Mouse (Mus musculus): ENCODE results near the gene Gabarap. TPM values are rescaled to one million over a fixed set of nuclear protein-coding genes. Genes with fewer than 3 reads are reported as not detected.

Gabarap gene
- total RNA-seq, 2 experiments from 2014 or later = 214 to 394 TPM

- ATAC-seq (replicated peaks; ENCODE audit: low FRiP score, poor library complexity, severe bottlenecking) = no peak
These were observed 49.2 kb downstream of the Gabarap start for GRCm38 (mm10) chr11:70040184-70040583.

GRCm38 (mm10) chr11:70042309-70043085 lies 51.6 kb downstream of the Gabarap start:
- ATAC-seq (replicated peaks; ENCODE audit: low FRiP score, poor library complexity, severe bottlenecking) = no peak

- no peak for ATAC-seq (replicated peaks; ENCODE audit: low FRiP score, poor library complexity, severe bottlenecking)
These were observed 52.7 kb downstream of the Gabarap start for GRCm38 (mm10) chr11:70043665-70044064.

Other genes with a start within 250 kb of the Gabarap start
Only the 30 nearest of the 39 such genes appear.
- gene Chrnb1, start 195.2 kb upstream of the Gabarap start, total RNA-seq (2015; ENCODE audit: low replicate concordance) = 4.0 TPM in 1 of 2 replicates, not detected in the other
- 0.26 TPM in 1 of 2 replicates, not detected in the other for gene Chrnb1, start 195.2 kb upstream of the Gabarap start, total RNA-seq (2017; ENCODE audit: low replicate concordance)
- not detected in 2 replicates for gene Fgf11, start 189.3 kb upstream of the Gabarap start, total RNA-seq (2015; ENCODE audit: low replicate concordance)
- not detected in 2 replicates for gene Fgf11, start 189.3 kb upstream of the Gabarap start, total RNA-seq (2017; ENCODE audit: low replicate concordance)
- not detected in 2 replicates for gene Tmem102, start 185.5 kb upstream of the Gabarap start, total RNA-seq (2015; ENCODE audit: low replicate concordance)
- not detected in 2 replicates for gene Tmem102, start 185.5 kb upstream of the Gabarap start, total RNA-seq (2017; ENCODE audit: low replicate concordance)
- 0.42 TPM in 1 of 2 replicates, not detected in the other for gene Gm39566, start 175.8 kb upstream of the Gabarap start, total RNA-seq (2015; ENCODE audit: low replicate concordance)
- gene Gm39566, start 175.8 kb upstream of the Gabarap start, total RNA-seq (2017; ENCODE audit: low replicate concordance) = 0.14 TPM in 1 of 2 replicates, not detected in the other
- gene Spem2, start 172.7 kb upstream of the Gabarap start, total RNA-seq (2015; ENCODE audit: low replicate concordance) = not detected in 2 replicates
- not detected in 2 replicates for gene Spem2, start 172.7 kb upstream of the Gabarap start, total RNA-seq (2017; ENCODE audit: low replicate concordance)
- gene Spem1, start 169.0 kb upstream of the Gabarap start, total RNA-seq (2015; ENCODE audit: low replicate concordance) = not detected in 2 replicates
- gene Spem1, start 169.0 kb upstream of the Gabarap start, total RNA-seq (2017; ENCODE audit: low replicate concordance) = not detected in 2 replicates
- gene Nlgn2, start 153.4 kb upstream of the Gabarap start, total RNA-seq (2015; ENCODE audit: low replicate concordance) = 0.19 and 0.42 TPM in 2 replicates
- gene Nlgn2, start 153.4 kb upstream of the Gabarap start, total RNA-seq (2017; ENCODE audit: low replicate concordance) = 0.28 and 1.1 TPM in 2 replicates
- 142 and 218 TPM in 2 replicates for gene Tmem256, start 152.6 kb upstream of the Gabarap start, total RNA-seq (2015; ENCODE audit: low replicate concordance)
- 57.1 and 181 TPM in 2 replicates for gene Tmem256, start 152.6 kb upstream of the Gabarap start, total RNA-seq (2017; ENCODE audit: low replicate concordance)
- gene Plscr3, start 144.8 kb upstream of the Gabarap start, total RNA-seq (2015; ENCODE audit: low replicate concordance) = 12.5 and 17.6 TPM in 2 replicates
- 5.9 and 11.4 TPM in 2 replicates for gene Plscr3, start 144.8 kb upstream of the Gabarap start, total RNA-seq (2017; ENCODE audit: low replicate concordance)
- gene Tnk1, start 132.4 kb upstream of the Gabarap start, total RNA-seq (2015; ENCODE audit: low replicate concordance) = 15.5 and 19.6 TPM in 2 replicates
- 8.3 and 13.8 TPM in 2 replicates for gene Tnk1, start 132.4 kb upstream of the Gabarap start, total RNA-seq (2017; ENCODE audit: low replicate concordance)
- not detected in 2 replicates for gene Tmem95, start 113.1 kb upstream of the Gabarap start, total RNA-seq (2015; ENCODE audit: low replicate concordance)
- gene Tmem95, start 113.1 kb upstream of the Gabarap start, total RNA-seq (2017; ENCODE audit: low replicate concordance) = not detected in 2 replicates
- gene Kctd11, start 109.7 kb upstream of the Gabarap start, total RNA-seq (2015; ENCODE audit: low replicate concordance) = 1.3 and 2.1 TPM in 2 replicates
- 0.42 and 0.77 TPM in 2 replicates for gene Kctd11, start 109.7 kb upstream of the Gabarap start, total RNA-seq (2017; ENCODE audit: low replicate concordance)
- gene Acap1, start 95.6 kb upstream of the Gabarap start, total RNA-seq (2015; ENCODE audit: low replicate concordance) = 9.0 and 15.7 TPM in 2 replicates
- 12.1 and 16.1 TPM in 2 replicates for gene Acap1, start 95.6 kb upstream of the Gabarap start, total RNA-seq (2017; ENCODE audit: low replicate concordance)
- 2.7 TPM in 1 of 2 replicates, not detected in the other for gene 2810408A11Rik, start 90.2 kb upstream of the Gabarap start, total RNA-seq (2015; ENCODE audit: low replicate concordance)
- 6.0 TPM in 1 of 2 replicates, not detected in the other for gene 2810408A11Rik, start 90.2 kb upstream of the Gabarap start, total RNA-seq (2017; ENCODE audit: low replicate concordance)
- 3.5 and 3.8 TPM in 2 replicates for gene Neurl4, start 90.1 kb upstream of the Gabarap start, total RNA-seq (2015; ENCODE audit: low replicate concordance)
- gene Neurl4, start 90.1 kb upstream of the Gabarap start, total RNA-seq (2017; ENCODE audit: low replicate concordance) = 9.3 and 16.0 TPM in 2 replicates
- gene Gps2, start 77.3 kb upstream of the Gabarap start, total RNA-seq (2015; ENCODE audit: low replicate concordance) = 69.0 and 102 TPM in 2 replicates
- gene Gps2, start 77.3 kb upstream of the Gabarap start, total RNA-seq (2017; ENCODE audit: low replicate concordance) = 52.9 and 63.3 TPM in 2 replicates
- 340 and 374 TPM in 2 replicates for gene Eif5a, start 69.2 kb upstream of the Gabarap start, total RNA-seq (2015; ENCODE audit: low replicate concordance)
- 154 and 205 TPM in 2 replicates for gene Eif5a, start 69.2 kb upstream of the Gabarap start, total RNA-seq (2017; ENCODE audit: low replicate concordance)
- gene Ybx2, start 55.3 kb upstream of the Gabarap start, total RNA-seq (2015; ENCODE audit: low replicate concordance) = not detected in 2 replicates
- 5.0 TPM in 1 of 2 replicates, not detected in the other for gene Ybx2, start 55.3 kb upstream of the Gabarap start, total RNA-seq (2017; ENCODE audit: low replicate concordance)
- gene Slc2a4, start 43.0 kb upstream of the Gabarap start, total RNA-seq (2015; ENCODE audit: low replicate concordance) = 31.3 and 37.9 TPM in 2 replicates
- 98.1 and 151 TPM in 2 replicates for gene Slc2a4, start 43.0 kb upstream of the Gabarap start, total RNA-seq (2017; ENCODE audit: low replicate concordance)
- not detected in 2 replicates for gene Cldn7, start 26.4 kb upstream of the Gabarap start, total RNA-seq (2015; ENCODE audit: low replicate concordance)
- gene Cldn7, start 26.4 kb upstream of the Gabarap start, total RNA-seq (2017; ENCODE audit: low replicate concordance) = not detected in 2 replicates
- gene Ctdnep1, start 10.0 kb upstream of the Gabarap start, total RNA-seq (2015; ENCODE audit: low replicate concordance) = 48.1 and 52.3 TPM in 2 replicates
- gene Ctdnep1, start 10.0 kb upstream of the Gabarap start, total RNA-seq (2017; ENCODE audit: low replicate concordance) = 10.8 and 12.5 TPM in 2 replicates
- 24.9 and 35.5 TPM in 2 replicates for gene Elp5, start 8.6 kb upstream of the Gabarap start, total RNA-seq (2015; ENCODE audit: low replicate concordance)
- gene Elp5, start 8.6 kb upstream of the Gabarap start, total RNA-seq (2017; ENCODE audit: low replicate concordance) = 14.5 and 18.7 TPM in 2 replicates
- gene Phf23, start 4.6 kb downstream of the Gabarap start, total RNA-seq (2015; ENCODE audit: low replicate concordance) = 8.5 and 11.3 TPM in 2 replicates
- 7.4 and 11.0 TPM in 2 replicates for gene Phf23, start 4.6 kb downstream of the Gabarap start, total RNA-seq (2017; ENCODE audit: low replicate concordance)
- gene Dvl2, start 9.5 kb downstream of the Gabarap start, total RNA-seq (2015; ENCODE audit: low replicate concordance) = 1.3 and 4.2 TPM in 2 replicates
- 2.1 and 7.4 TPM in 2 replicates for gene Dvl2, start 9.5 kb downstream of the Gabarap start, total RNA-seq (2017; ENCODE audit: low replicate concordance)
- 23.6 and 48.4 TPM in 2 replicates for gene Acadvl, start 24.3 kb downstream of the Gabarap start, total RNA-seq (2015; ENCODE audit: low replicate concordance)
- gene Acadvl, start 24.3 kb downstream of the Gabarap start, total RNA-seq (2017; ENCODE audit: low replicate concordance) = 18.6 and 20.4 TPM in 2 replicates
- 7.7 TPM in 1 of 2 replicates, not detected in the other for gene Dlg4, start 25.8 kb downstream of the Gabarap start, total RNA-seq (2015; ENCODE audit: low replicate concordance)
- 0.17 and 0.84 TPM in 2 replicates for gene Dlg4, start 25.8 kb downstream of the Gabarap start, total RNA-seq (2017; ENCODE audit: low replicate concordance)
- not detected in 2 replicates for gene Asgr1, start 62.9 kb downstream of the Gabarap start, total RNA-seq (2015; ENCODE audit: low replicate concordance)
- gene Asgr1, start 62.9 kb downstream of the Gabarap start, total RNA-seq (2017; ENCODE audit: low replicate concordance) = not detected in 2 replicates
- gene Asgr2, start 101.5 kb downstream of the Gabarap start, total RNA-seq (2015; ENCODE audit: low replicate concordance) = 3.3 TPM in 1 of 2 replicates, not detected in the other
- gene Asgr2, start 101.5 kb downstream of the Gabarap start, total RNA-seq (2017; ENCODE audit: low replicate concordance) = not detected in 2 replicates
- 8.5 and 15.7 TPM in 2 replicates for gene Mgl2, start 139.2 kb downstream of the Gabarap start, total RNA-seq (2015; ENCODE audit: low replicate concordance)
- gene Mgl2, start 139.2 kb downstream of the Gabarap start, total RNA-seq (2017; ENCODE audit: low replicate concordance) = 12.4 and 18.7 TPM in 2 replicates
- gene Clec10a, start 165.1 kb downstream of the Gabarap start, total RNA-seq (2015; ENCODE audit: low replicate concordance) = 6.7 and 13.2 TPM in 2 replicates
- gene Clec10a, start 165.1 kb downstream of the Gabarap start, total RNA-seq (2017; ENCODE audit: low replicate concordance) = 2.3 and 2.4 TPM in 2 replicates

Data from erythroblast, adult 5-6 weeks (primary cell).